In genomic region chr3:117120086-117121055, GRCm38 (mm10) we compare ENCODE assay signal across 8 mouse cellular contexts.
DNase-seq lines count a peak whose midpoint lies in the region; ATAC-seq lines count a peak whose summit lies in the region.

No protein-coding gene starts in this region.

- peak; percentile 86 for ATAC-seq in cerebellum, adult (ENCODE audit: insufficient number of reproducible peaks, low FRiP score, low TSS enrichment)
- peak; percentile 84 for ATAC-seq in forebrain, embryonic 16.5 days
- ATAC-seq in limb, embryonic 13.5 days (ENCODE audit: low FRiP score, low read depth) = peak; percentile 79
- ATAC-seq in neural tube, embryonic 12.5 days (ENCODE audit: low FRiP score, low read depth) = peak; percentile 69

- H3K27ac ChIP-seq in forebrain, embryonic 16.5 days (ENCODE audit: low read length) = no peak overlapping the region
- no peak overlapping the region for H3K27ac ChIP-seq in limb, embryonic 13.5 days
- no peak overlapping the region for H3K27ac ChIP-seq in neural tube, embryonic 12.5 days

- H3K4me3 ChIP-seq in forebrain, embryonic 16.5 days (replicated peaks; ENCODE audit: low read length) = no peak overlapping the region
- H3K4me3 ChIP-seq in limb, embryonic 13.5 days = no peak overlapping the region
- no peak overlapping the region for H3K4me3 ChIP-seq in neural tube, embryonic 12.5 days

- H3K4me2 ChIP-seq in forebrain, embryonic 16.5 days (ENCODE audit: low read length) = no peak overlapping the region
- no peak overlapping the region for H3K4me2 ChIP-seq in limb, embryonic 13.5 days (replicated peaks)
- no peak overlapping the region for H3K4me2 ChIP-seq in neural tube, embryonic 12.5 days (replicated peaks)

- no peaks in the 10 kb centered on the region for H3K27me3 ChIP-seq in forebrain, embryonic 16.5 days (replicated peaks; ENCODE audit: control insufficient read depth, insufficient read depth, low read length)
- no peaks in the 10 kb centered on the region for H3K27me3 ChIP-seq in limb, embryonic 13.5 days
- H3K27me3 ChIP-seq in neural tube, embryonic 12.5 days (replicated peaks) = no peaks in the 10 kb centered on the region

- 53% methylated on average over 13 of the region's 13 CpGs for WGBS in forebrain, embryonic 16.5 days
- 64% methylated on average over 13 of the region's 13 CpGs for WGBS in limb, embryonic 13.5 days
- WGBS in neural tube, embryonic 12.5 days = 67% methylated on average over 13 of the region's 13 CpGs

- H3K9ac ChIP-seq in forebrain, embryonic 16.5 days (replicated peaks; ENCODE audit: low read depth, low read length) = no peak overlapping the region; the same call in 1 of the 2 replicates
- H3K9ac ChIP-seq in limb, embryonic 13.5 days = no peak overlapping the region
- H3K9ac ChIP-seq in neural tube, embryonic 12.5 days = no peak overlapping the region

- no peaks in the 10 kb centered on the region for H3K9me3 ChIP-seq in forebrain, embryonic 16.5 days (ENCODE audit: control insufficient read depth, low read length)
- no peaks in the 10 kb centered on the region for H3K9me3 ChIP-seq in limb, embryonic 13.5 days
- H3K9me3 ChIP-seq in neural tube, embryonic 12.5 days = no peaks in the 10 kb centered on the region

- no peaks in the 10 kb centered on the region for H3K36me3 ChIP-seq in forebrain, embryonic 16.5 days (ENCODE audit: control insufficient read depth, insufficient read depth)
- no peaks in the 10 kb centered on the region for H3K36me3 ChIP-seq in limb, embryonic 13.5 days
- no peaks in the 10 kb centered on the region for H3K36me3 ChIP-seq in neural tube, embryonic 12.5 days

- no peaks in the 10 kb centered on the region; the same call in 1 of the 2 replicates for H3K4me1 ChIP-seq in forebrain, embryonic 16.5 days (replicated peaks; ENCODE audit: control insufficient read depth, insufficient read depth, low read length)
- no peaks in the 10 kb centered on the region for H3K4me1 ChIP-seq in limb, embryonic 13.5 days
- H3K4me1 ChIP-seq in neural tube, embryonic 12.5 days = no peaks in the 10 kb centered on the region

- DNase-seq in heart, adult 18-20 months = peak; percentile 40 to 58
- DNase-seq in heart, adult 11 months = no peak
- DNase-seq in kidney, adult 9 months = peak; percentile 54
- DNase-seq in spleen, adult 12 weeks (ENCODE audit: low spot score) = no peak

Comparison
In these comparisons a context has a peak if more than half of its experiments do, and no peak if none do; other contexts are left out.
1. DNase-seq: peak in heart, adult 18-20 months (2 of 2) and kidney, adult 9 months (single experiment); none in heart, adult 11 months (single experiment) and spleen, adult 12 weeks (single experiment).
2. Peak in every context shown above with its lines, with median percentiles within 50 percentile points of each other: ATAC-seq.